Mouse (Mus musculus): ENCODE data around the gene Fate1.

GRCm38 (mm10) chrX:71963275-71963912 lies 9.4 kb upstream of the Fate1 start:
- TF ChIP-seq CTCF (IDR thresholded peaks at IDR 0.05; ENCODE audit: insufficient read depth, low read depth, low read length) (no peak), POLR2A (IDR thresholded peaks at IDR 0.05; ENCODE audit: insufficient read depth, low read depth, low read length) (no peak)

Data from olfactory bulb, adult 2 months (tissue).